Mouse (Mus musculus) lung, adult 2 months (tissue): ENCODE measurements around the gene Zcwpw1.

ENCODE experiments used
- CTCF ChIP-seq: fragments of 200-500 bp; IDR thresholded peaks from 2 replicates; pipeline ENCODE4 v1.5.1; 2011; ENCODE audit warnings: mild to moderate bottlenecking, low read length, control low read depth; ENCODE audit not compliant: insufficient read depth
- POLR2A ChIP-seq: fragments of 200-500 bp; IDR thresholded peaks from 2 replicates; pipeline ENCODE4 v1.6.1; 2011; ENCODE audit warnings: low read depth, mild to moderate bottlenecking, control low read depth, low read length, borderline replicate concordance; ENCODE audit errors: extremely low read depth

DNA sequence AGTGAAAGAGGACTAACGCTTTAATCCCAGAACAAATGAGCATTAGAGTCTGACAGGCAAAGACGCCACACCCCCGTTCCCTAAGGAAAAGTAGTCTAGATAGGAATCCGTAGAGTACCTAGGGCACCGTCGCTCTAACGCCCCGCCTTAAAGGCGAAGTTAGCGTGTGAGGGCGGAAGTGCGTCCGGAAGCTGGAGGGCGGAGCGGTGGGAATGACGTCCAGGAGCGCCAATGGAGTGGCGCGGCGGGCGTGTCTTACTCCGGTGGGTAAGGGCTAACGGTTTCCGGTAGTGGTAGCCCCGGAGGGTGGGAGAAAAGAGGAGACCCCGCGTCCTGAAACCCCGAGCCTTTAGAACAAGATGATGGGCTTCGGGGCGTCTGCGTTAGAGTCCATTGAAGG, 9.0 kb upstream of the Zcwpw1 start, which contains the start of gene Ppp1r35:
- TF ChIP-seq POLR2A (peak; percentile 66; the same call in 1 of the 2 replicates), CTCF (no peak)
